Mouse (Mus musculus) 3T3-L1 (cell line): ENCODE measurements at regions not wholly inside any gene's neighbourhood (a gene's known extent, or its start where the extent isn't known, plus 50 kb on each side); places are given as distances from the start of the nearest gene placed in this dataset.

Source experiments
- DNase-seq: peaks from one replicate; pipeline ENCODE4 v3.0.0-alpha.2; 2015; ENCODE audit warnings: low read depth, low spot score

GRCm38 (mm10) chr17:42243852-42244251 lies 71.9 kb upstream of the Ptchd4 start:
- DNase-seq = peak; percentile 97
